Mouse (Mus musculus) kidney, adult 2 months (tissue): ENCODE data around the gene Slc15a4. TPM values are rescaled to one million over a fixed set of nuclear protein-coding genes. Genes with fewer than 3 reads are reported as not detected.

Experiments
- DNase-seq: peaks from one replicate; pipeline ENCODE4 v3.0.0; 2021
- H3K27ac ChIP-seq: fragments of 200-500 bp; 2 replicates; pipeline ENCODE4 v1.5.1; 2012; ENCODE audit warnings: low read depth, low read length, control low read depth, inconsistent platforms; ENCODE audit not compliant: insufficient read depth
- H3K27me3 ChIP-seq: fragments of 200-500 bp; replicated peaks from 2 replicates; pipeline ENCODE4 v1.6.1; 2012; ENCODE audit warnings: mild to moderate bottlenecking, moderate library complexity, low read length, inconsistent platforms; ENCODE audit not compliant: control insufficient read depth, insufficient read depth
- H3K36me3 ChIP-seq: fragments of 200-500 bp; 2 replicates; pipeline ENCODE4 v1.6.1; 2012; ENCODE audit warnings: mild to moderate bottlenecking, moderate library complexity, low read length, inconsistent platforms; ENCODE audit not compliant: control insufficient read depth, insufficient read depth
- H3K4me1 ChIP-seq: fragments of 200-500 bp; 2 replicates; pipeline ENCODE4 v1.6.1; 2011; ENCODE audit warnings: low read length; ENCODE audit not compliant: control insufficient read depth, insufficient read depth
- H3K4me3 ChIP-seq: fragments of 200-500 bp; 2 replicates; pipeline ENCODE4 v1.5.1; 2011; ENCODE audit warnings: mild to moderate bottlenecking, low read depth, low read length, control low read depth; ENCODE audit not compliant: insufficient read depth
- CTCF ChIP-seq: fragments of 200-500 bp; conservative IDR thresholded peaks from 2 replicates; pipeline ENCODE4 v1.5.1; 2011; ENCODE audit warnings: low read depth, mild to moderate bottlenecking, control low read depth, low read length, moderate library complexity, mixed read lengths; ENCODE audit not compliant: insufficient read depth, insufficient read length
- POLR2A ChIP-seq: fragments of 200-500 bp; IDR thresholded peaks from one replicate; pipeline ENCODE4 v1.6.1; 2011; ENCODE audit warnings: low read depth, low read length, control low read depth
- WGBS: fragments of 180-500 bp; shearing (Covaris S2); methylation state at CpG from one replicate; pipeline ENCODE4 v1.1.7; 2018; 5-methylcytosine and 5-hydroxymethylcytosine counted together
- polyA plus RNA-seq: library from polyadenylated mRNA; depleted of rRNA; stranded (reverse); fragments of >200 nt; gene quantifications from 2 replicates; pipeline ENCODE4 v1.2.3, GENCODE M21; 2012; rRNA removed

Gene Slc15a4
- 20.6 and 21.0 TPM in 2 replicates for polyA plus RNA-seq

GRCm38 (mm10) chr5:127632167-127633145 lies at the start of gene Slc15a4, which contains the start of gene Glt1d1:
Slc15a4 (minus strand) TSS chr5:127632897.
Glt1d1 (plus strand) TSS chr5:127632262.
- under 1% methylated on average over 62 of the region's 62 CpGs for WGBS
- no peaks in the 10 kb centered on the region for H3K27me3 ChIP-seq
- peak within 1 kb of the TSS; percentile 49 for H3K27ac ChIP-seq
- H3K4me3 ChIP-seq, result peak within 1 kb of the TSS; percentile 64
- TF ChIP-seq POLR2A (no peak), CTCF (no peak)
- H3K4me1 ChIP-seq, result no peaks in the 10 kb centered on the region; the same call in 1 of the 2 replicates
- peak; percentile 66 for DNase-seq
- no peaks in the 10 kb centered on the region for H3K36me3 ChIP-seq

GRCm38 (mm10) chr5:127678501-127678900 lies 45.8 kb upstream of the Slc15a4 start:
- Histone ChIP-seq H3K4me1 (no peaks in the 10 kb centered on the region), H3K27ac (no peak overlapping the region), H3K4me3 (no peak overlapping the region), H3K27me3 (no peaks in the 10 kb centered on the region), H3K36me3 (no peaks in the 10 kb centered on the region)
- TF ChIP-seq CTCF (peak; percentile 17; the same call in 1 of the 2 replicates), POLR2A (no peak)
- WGBS, result 95% methylated on average over 5 of the region's 5 CpGs
- DNase-seq, result no peak

- TF ChIP-seq POLR2A (no peak), CTCF (no peak)
- WGBS, result 95% methylated on average over 2 of the region's 2 CpGs
- Histone ChIP-seq H3K4me1 (no peaks in the 10 kb centered on the region), H3K27me3 (no peaks in the 10 kb centered on the region), H3K27ac (no peak overlapping the region), H3K4me3 (no peak overlapping the region), H3K36me3 (no peaks in the 10 kb centered on the region)
- DNase-seq, result no peak
These were observed 44.9 kb upstream of the Slc15a4 start for GRCm38 (mm10) chr5:127677561-127677960.

- DNase-seq, result no peak
- no peaks in the 10 kb centered on the region for H3K27me3 ChIP-seq
- 0 out of 2 replicates have a peak, but pooled peaks have one; percentile 16 for TF ChIP-seq CTCF
- TF ChIP-seq POLR2A, result no peak
- no peak overlapping the region for H3K4me3 ChIP-seq
- no peaks in the 10 kb centered on the region for H3K36me3 ChIP-seq
- 91% methylated on average over 8 of the region's 8 CpGs for WGBS
- no peak overlapping the region for H3K27ac ChIP-seq
- H3K4me1 ChIP-seq, result no peaks in the 10 kb centered on the region
These were observed 41.2 kb upstream of the Slc15a4 start for GRCm38 (mm10) chr5:127673913-127674312.

GRCm38 (mm10) chr5:127660979-127661378 lies 28.3 kb upstream of the Slc15a4 start:
- Histone ChIP-seq H3K4me3 (no peak overlapping the region), H3K27me3 (no peaks in the 10 kb centered on the region), H3K36me3 (no peaks in the 10 kb centered on the region; the same call in 1 of the 2 replicates), H3K27ac (no peak overlapping the region), H3K4me1 (no peaks in the 10 kb centered on the region)
- TF ChIP-seq CTCF, result no peak
- no peak for TF ChIP-seq POLR2A
- DNase-seq, result no peak
- WGBS, result 90% methylated on average over 5 of the region's 5 CpGs

GRCm38 (mm10) chr5:127660267-127660666 lies 27.6 kb upstream of the Slc15a4 start:
- Histone ChIP-seq H3K27ac (no peak overlapping the region), H3K4me3 (no peak overlapping the region), H3K27me3 (no peaks in the 10 kb centered on the region), H3K4me1 (no peaks in the 10 kb centered on the region), H3K36me3 (no peaks in the 10 kb centered on the region; the same call in 1 of the 2 replicates)
- TF ChIP-seq POLR2A (no peak), CTCF (no peak)
- 70% methylated on average over 5 of the region's 5 CpGs for WGBS
- no peak for DNase-seq

GRCm38 (mm10) chr5:127659312-127659711 lies 26.6 kb upstream of the Slc15a4 start:
- Histone ChIP-seq H3K4me1 (no peaks in the 10 kb centered on the region), H3K27ac (no peak overlapping the region), H3K27me3 (no peaks in the 10 kb centered on the region), H3K4me3 (no peak overlapping the region), H3K36me3 (no peaks in the 10 kb centered on the region; the same call in 1 of the 2 replicates)
- WGBS, result 87% methylated on average over 3 of the region's 3 CpGs
- no peak for DNase-seq
- peak; percentile 24; the same call in 1 of the 2 replicates for TF ChIP-seq CTCF
- TF ChIP-seq POLR2A, result no peak
